Mouse (Mus musculus): ENCODE data around the gene Ttc17. TPM values are rescaled to one million over a fixed set of nuclear protein-coding genes. Genes with fewer than 3 reads are reported as not detected.
A peak's percentile ranks its signal among the peaks of the same experiment; 100 is the strongest.

Ttc17 gene
- total RNA-seq, 4 experiments from 2014 or later: 32.9 to 48.3 (median 40.9) TPM

DNA sequence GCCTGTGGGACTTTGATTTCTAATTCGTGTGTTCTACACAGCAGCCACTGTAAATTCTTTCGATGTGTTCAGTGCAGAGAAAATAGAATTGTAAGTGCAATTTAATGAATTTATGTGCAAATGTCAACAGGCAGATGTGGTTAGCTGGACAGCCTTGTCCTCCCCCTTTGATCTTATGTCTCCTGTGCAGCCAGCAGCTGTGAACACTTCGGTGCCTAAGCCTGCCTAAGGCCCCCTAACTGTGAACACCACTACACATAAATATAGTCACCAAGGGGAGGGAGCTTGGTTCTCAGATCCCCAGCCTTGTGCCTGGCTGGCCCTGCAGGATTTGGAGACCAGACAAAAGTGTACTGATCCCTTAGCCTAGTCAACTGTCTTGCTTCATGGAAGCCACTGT is 109.0 kb downstream of the Ttc17 start:
- DNase-seq (ENCODE audit: low spot score in 2 of 2): no peak

DNA sequence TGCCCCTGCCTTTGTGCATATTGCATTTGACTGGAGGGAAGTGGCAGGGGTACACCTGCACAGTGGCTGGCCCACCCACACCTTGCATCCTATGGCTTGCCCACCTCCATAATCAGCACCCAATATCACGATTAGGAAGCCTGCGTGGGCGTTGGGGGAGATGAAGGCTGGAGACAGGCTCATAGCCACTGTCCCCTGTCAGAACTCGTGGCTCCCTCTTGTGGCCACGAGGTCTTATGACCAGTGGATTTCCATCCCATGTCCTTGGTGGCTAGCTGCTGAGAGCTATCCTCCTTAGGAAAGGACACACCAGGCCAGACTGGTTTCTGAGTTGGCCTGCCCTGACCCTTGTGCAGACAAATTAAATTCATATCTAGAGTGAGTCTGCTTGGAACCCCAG is 116.0 kb downstream of the Ttc17 start:
- DNase-seq (ENCODE audit: low spot score in 2 of 2): peak; percentile 55 to 65

DNA sequence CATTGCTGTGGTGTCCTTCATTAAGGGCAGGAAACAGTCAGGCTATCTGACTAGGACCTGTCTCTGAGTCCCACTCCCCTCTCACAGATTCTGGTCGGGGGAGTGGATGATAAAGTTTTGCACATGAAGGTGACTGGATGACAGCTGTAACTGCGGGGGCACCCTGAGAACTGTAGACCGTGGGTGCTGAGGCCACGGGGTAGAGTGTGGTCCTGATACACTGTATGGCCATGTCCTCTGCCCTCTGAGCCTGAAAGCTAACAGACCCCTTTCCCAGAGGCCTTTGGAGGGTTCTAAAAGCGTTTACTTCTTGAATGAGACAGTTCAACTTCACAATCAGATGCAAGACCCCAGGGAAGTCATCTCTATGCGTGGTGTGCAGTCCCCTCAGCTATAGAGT is 116.8 kb downstream of the Ttc17 start:
- DNase-seq (ENCODE audit: low spot score in 2 of 2): no peak

DNA sequence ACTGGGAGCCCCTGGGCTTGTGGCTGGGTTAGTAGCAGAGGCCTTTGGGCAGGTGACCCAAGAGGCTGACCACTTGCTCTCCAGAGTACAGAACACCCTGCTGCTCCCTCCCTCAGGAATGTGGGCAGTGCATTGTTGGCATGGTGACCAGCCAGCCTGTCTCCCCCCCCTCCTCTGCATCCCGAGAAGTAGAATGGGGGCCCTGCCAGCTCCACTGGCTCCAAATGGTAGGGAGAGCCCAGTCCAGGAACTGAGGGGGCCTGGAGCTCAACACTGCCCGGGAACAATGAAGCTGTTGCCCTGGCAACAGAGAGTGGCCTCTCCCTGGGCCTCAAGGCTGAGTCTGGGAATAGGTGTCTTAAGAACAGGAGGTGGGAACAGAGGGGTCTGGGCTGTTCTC is 117.3 kb downstream of the Ttc17 start:
- DNase-seq (ENCODE audit: low spot score in 2 of 2): no peak

DNA sequence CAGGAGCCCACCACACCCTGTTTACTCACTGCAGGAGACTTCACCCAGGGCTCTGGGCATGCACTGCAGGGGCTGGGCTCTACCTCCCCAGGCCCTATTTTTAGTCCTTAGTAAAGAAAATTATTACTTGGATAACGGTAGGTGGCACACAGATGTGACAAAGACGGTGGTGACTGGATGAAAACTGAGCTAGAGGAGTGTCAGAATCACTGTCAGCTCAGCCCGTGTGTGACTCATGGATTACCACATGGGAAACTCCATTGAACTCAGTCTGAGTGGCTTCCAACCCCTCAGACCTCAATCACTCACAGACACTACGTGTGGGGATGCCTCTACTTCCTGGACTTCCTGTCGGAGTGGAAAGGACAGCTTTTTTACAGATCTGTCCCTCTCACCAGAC is 118.4 kb downstream of the Ttc17 start:
- no peak for DNase-seq (ENCODE audit: low spot score in 2 of 2)

DNA sequence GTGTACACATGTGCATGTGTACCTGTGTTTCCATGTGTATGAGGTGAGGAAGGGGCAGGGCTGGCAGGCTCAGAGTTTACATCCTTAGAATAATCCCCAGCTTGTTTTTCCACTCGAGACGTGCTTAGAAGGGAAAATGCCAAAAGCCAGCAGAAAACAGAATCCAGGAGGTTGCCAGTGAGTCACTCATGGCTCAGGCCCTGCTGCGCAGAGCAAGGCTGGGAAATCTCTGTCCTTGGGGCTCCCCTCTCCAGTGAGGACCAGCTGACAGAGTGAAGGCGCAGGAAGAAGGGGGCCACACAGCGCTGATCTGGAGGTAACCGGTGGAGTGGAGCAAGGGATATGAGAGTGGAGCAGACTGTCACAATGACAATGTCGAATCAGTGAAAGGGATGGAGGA is 119.1 kb downstream of the Ttc17 start:
- no peak for DNase-seq (ENCODE audit: low spot score in 2 of 2)

DNA sequence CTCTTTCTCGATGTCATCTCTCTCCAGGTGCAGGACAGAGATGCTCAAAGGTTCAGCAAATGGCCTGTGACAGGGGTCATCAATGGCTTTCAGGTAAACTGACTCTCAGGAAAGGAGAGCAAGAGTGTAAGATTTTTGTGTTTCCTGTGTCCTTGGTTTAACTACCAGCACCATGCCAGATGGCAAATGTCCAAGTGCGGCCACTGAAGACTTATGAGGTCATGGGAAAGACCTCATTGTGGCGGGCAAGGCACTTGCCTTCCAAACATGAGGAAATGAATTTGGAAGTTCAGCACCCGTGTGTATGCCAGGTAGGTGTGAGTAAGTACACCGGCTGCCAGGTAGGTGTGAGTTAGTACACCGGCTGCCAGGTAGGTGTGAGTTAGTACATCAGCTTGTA is 123.0 kb downstream of the Ttc17 start:
- DNase-seq (ENCODE audit: low spot score in 2 of 2): no peak

DNA sequence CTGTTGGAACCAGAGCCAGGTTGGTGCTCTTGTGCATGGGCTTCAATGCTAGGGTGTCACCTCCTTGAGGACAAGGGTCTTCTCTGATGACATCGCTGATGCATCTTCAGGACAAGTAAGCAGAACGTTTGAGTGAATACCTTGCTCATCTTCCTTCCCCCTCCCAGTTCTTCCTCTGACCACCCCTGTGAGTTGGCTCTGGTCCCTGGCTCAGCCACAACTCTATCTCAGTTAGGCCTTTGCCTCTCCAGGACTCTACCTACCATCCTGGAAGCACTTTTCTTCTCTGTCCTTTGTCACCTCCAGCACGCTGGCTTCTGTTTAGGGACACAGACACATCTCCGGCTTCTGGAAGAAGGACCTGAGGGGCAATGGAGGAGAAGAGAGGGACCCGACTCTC is 126.9 kb downstream of the Ttc17 start:
- no peak for DNase-seq (ENCODE audit: low spot score in 2 of 2)

DNA sequence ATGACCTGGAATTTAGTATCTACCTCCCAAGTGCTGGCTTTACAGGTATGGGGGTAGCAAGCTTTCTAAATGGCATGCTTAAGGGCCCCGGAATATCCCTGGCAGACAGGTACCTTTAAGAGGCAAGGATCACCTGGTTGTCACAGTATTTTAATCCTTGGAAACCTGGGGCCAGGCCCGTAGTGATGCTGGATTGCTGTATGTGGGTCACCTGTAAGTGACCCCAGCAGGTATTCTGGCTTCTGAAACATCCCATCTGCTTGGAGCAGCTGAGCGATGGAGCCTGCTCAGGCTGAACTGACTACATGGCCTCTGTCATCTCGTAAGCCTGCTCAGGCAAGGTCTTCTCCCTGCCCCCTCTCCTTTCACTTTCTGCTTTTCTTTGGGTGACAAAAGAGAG is 130.4 kb downstream of the Ttc17 start:
- DNase-seq (ENCODE audit: low spot score in 2 of 2): no peak

DNA sequence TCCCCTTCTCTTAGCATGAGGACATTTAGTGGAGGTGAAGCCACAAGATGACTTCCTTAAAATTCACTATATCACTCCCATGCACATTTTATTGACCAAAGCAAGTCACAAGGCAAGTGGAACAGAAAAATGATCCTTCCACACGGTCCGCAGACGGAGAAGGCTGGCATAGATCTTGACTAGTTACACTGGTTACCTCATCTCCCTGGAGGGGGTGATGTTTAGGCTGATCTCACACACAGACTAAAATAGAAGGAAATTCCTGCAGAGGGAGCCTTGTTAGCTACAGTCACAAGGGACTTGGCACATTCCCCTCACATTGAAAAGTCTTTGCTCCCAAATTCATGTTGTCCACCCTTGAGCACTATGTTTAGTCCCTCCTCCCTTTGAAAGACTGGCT is 130.8 kb downstream of the Ttc17 start:
- DNase-seq (ENCODE audit: low spot score in 2 of 2): no peak

DNA sequence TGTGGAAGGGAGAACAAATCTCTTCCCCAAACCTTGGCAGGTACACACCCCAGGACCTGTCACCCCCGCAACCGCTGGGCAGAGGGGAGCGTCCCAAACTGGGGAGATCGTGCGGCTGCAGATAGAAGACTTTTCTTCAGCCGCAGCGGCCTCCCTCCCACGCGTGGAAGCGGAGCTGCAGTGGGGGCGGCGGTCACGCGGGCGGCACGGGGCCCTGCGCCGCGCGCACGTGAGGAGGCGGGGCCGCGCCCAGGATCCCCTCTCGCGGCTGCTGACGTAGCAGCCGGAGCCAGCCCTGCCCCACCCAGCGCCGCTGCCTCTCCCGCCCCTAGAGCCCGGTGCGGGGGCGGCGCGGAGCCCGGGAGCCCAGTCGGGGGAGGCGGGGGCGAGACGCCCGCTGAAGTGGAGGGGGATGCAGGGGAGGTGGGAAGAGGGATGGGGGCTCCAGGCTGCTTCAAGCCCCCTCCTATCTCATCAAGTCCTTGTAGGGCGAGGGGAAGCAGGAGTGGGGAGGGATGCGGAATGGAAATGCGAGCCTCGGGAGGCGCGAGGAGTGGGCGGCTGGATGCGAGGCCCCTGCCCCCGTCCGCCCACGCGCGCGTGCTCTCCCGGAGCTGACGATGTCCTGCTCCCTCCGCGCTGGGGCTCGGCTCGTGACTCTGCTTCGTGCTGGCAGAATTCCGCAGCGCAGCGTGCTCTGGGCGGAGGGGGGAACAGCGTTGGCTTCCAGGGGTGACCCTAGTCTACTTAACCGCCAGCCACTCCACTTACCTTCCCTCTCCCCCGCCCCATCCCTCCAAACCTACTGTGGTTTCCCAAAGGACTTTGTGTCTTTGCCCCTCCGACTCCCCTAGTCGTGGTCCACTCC is 133.1 kb downstream of the Ttc17 start:
- DNase-seq (ENCODE audit: low spot score in 2 of 2): peak; percentile 73 to 86

DNA sequence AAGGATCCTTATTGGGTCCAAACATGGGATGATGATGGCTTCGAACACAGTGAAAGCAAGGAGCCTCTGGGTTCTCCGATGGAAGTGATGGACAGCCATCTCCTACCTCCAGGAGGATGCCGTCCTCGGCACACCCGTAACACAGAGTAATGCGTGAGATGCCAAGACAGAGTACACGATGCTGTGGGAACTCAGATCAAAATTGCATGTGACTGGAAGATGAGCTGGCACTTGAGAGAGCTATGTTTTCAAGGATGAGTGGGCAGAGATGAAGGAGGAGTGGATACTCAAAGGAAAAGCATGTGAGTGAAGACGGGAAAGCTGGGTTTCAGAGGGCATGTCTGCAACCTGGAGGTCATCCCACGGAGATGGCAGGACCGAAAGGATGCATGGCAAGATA is 135.3 kb downstream of the Ttc17 start:
- no peak for DNase-seq (ENCODE audit: low spot score in 2 of 2)

DNA sequence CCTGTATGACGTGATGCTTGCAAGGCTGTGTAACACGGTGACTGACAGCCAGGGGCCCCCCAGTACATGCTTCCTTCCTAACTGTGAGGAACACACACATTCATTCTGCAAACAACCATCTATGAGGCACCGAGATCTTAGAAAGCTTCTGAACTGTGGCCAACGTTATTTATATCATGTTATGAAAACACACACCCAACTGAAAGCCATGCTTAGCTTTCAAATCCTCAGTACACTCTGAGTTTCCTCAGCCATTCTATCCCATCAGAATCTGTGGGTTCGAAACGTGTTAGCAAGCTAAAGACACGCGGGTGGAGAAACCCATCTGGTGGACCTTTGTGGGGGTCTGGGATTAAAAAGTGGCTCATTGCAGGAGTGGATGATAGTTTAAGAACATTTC is 137.7 kb downstream of the Ttc17 start:
- no peak for DNase-seq (ENCODE audit: low spot score in 2 of 2)

DNA sequence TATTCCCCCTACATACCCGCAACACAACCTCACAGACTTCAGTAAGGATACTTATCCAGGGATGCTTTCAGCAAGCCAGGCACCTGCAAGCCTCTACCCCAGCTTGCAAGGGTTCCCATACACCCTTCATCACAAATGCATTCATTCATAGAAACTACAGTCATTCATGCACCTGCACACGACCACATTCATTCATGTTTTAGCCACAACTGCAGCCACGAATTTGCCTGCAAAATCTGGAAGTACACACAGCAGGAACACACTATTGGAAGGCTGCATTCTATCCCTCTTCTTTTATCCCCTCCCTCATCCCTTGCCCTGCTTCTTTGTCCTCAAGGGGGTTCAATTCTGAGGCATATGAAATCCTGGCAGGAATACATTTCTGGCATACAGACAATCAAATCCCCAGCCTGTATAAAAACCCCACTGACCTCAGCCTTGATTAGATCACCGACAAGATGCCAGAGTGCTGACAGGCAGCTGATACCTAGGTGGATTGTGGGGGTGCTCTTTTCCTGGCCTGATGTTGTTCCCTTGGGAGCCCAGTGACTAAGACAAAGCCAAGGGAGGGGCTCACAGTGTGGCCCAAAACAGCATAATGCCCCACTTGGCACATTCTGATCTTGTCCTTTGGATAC is 139.2 kb downstream of the Ttc17 start:
- no peak for DNase-seq (ENCODE audit: low spot score in 2 of 2)

DNA sequence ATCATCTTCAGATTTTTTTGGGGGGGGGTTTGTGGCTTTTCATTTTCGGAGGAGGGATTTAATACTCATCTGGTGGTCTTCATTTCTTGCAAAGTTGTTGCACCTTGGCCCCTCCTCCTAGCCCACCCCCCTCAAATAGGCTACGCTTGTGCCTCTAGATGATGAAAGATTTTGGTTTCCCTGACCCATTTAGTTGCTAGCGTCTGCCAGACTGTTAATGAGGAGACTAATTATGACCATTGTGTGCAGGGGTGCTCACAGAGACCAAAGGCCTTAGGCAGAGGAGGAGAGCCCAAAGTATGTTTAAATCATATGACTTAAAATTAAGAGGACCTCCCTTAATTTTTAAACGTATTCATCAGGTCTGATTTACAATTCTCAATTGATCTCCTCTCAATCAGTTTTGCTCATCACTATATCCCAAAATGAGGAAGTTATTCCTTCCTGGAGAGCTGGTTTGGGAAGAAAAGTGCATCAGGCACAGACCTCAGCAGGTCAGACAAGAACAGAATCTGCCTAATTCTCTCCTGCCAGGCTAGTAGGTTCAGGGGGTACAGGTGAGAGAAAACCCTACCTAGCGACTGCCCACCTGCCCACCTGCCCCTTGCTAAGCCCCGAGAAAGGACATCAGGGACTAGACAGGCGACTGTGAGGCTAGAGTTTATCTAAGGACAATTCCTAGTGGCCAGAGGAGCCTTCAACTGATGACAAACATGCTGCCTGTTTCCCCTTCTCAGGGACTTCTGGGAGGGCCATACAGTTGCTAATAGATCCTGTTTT is 139.9 kb downstream of the Ttc17 start:
- DNase-seq (ENCODE audit: low spot score in 2 of 2): no peak

DNA sequence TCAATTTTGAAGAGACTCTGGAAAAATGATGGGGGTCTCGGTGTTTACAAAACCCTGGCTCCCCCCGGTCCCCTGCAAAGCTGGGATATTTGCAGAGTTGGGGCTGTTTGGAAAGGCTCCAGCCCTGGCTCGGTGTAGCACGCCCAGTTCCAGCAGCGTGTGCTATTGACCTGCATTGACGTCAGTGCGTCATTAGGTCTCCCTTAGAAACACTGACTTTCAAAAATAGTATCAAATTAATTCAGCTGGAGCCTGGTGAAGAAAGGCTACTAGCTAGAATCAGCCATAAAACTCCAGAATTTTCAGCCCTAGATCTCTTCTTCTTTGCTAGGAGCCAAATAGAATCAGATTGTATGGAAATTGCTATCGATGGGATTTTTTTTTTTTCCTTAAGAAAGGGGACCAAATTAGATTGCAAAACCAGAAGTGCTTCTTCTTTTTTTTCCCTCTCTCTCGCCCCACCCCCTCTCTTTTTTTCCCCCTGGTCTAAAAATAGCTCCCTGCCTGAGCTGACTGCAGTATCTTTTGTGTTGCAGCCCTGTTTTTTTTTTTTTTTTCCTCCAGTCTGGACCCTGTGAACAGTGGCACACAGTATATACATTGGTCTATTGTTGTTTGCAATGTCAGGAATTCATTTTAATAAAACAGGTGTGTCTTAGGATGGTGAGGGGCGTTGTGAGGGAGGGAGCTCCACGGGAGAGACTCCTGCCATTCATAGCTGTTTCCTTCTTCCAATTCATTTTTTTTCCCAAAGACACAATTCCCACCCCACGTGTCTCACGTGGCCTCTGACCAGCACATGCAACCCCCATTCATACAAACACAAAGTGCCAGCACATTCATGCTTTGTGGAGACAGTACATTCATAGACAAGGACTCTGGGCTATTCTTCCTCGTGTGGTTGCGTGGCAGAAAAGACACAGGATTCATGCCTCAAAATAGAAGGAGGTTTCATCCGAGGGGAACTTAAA is 141.0 kb downstream of the Ttc17 start:
- no peak for DNase-seq (ENCODE audit: low spot score in 2 of 2)

DNA sequence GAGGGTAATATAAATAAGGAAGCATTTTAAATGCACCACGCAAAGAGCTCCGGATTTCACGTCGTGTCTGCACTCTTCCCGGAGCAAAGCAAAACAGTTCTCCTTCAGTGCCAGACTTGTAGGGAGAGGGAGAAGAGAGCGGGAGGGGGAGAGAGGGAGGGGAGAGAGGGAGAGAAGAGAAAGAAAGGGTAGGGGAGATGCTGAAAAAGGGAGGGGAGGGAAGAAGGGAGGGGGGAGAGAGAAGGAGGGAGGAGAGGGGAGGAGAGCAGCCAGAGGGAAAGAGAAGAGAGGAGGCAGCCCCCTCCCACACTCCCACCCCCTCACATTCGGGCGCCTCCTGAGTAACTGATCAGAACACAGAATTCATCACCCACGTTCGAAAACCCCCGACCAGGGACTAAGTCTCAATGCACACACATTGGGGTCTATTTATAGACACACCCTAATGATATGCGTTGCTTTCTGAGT is 141.8 kb downstream of the Ttc17 start:
- DNase-seq (ENCODE audit: low spot score in 2 of 2): no peak

DNA sequence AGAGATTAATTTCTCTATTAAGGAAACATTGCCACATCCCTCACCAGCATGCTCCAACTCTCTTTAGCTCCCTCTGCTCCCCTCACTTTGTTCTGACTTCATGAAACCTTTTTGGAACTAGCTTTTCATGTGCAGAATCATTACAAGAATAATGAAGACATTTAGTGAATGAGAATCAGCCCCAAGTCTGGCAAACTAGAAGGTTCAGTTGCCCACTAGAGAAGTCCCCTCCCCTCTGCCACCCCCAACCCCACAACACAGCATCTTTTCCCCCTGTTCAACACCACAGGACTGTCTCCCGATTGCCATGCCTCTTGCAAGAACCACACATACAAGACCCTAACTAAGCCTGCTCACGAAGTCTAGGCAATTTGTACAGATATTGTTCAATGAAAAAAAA is 142.5 kb downstream of the Ttc17 start:
- DNase-seq (ENCODE audit: low spot score in 2 of 2): no peak

DNA sequence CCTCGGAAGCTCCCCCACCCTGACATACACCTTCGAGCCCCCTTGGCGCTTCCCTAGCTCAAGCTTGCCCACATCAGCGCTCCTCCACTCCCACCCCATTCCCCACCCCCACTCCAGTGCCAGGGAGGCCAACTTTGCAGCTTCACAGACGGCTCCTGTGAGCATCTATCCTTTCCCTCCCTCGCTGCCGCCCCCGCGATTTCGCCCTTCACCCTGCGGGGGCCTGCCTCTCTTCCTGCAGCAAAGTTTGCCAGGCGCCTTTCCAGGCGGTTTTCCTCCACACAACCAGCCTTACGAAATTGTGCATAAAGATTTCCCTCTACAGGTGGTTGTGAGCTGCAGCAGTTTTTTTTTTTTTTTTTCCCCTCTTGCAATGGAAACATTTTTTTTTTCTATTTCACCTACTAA is 143.0 kb downstream of the Ttc17 start:
- DNase-seq (ENCODE audit: low spot score in 2 of 2): no peak

DNA sequence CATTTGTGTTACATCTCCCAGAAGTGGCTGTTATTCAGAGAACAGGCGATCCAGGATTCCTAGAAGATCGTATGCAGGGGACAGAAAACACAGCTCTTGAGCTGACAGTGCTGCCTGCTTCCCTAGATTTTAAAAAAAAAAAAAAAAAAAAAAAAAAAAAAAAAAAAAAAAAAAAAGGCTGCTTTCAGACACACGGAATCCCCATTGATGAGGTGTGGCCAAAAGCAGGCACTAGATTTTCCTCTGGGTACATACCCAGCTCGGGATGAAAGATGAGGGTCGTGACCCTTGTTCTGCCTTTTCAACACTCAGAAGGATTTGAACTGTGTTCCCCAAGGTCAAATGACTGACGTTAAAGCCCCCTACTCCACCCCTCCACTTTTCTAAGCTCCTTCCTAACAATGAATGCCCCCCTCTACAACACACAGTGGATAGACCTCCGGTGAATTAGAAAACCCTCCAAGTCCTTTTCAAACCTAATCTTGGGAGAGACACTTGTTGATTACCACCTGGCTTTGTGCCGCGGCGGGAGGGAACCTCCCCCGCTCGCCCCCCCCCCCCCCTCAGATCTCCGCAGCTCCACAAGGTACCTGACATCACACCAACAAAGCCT is 143.5 kb downstream of the Ttc17 start:
- no peak for DNase-seq (ENCODE audit: low spot score in 2 of 2)

DNA sequence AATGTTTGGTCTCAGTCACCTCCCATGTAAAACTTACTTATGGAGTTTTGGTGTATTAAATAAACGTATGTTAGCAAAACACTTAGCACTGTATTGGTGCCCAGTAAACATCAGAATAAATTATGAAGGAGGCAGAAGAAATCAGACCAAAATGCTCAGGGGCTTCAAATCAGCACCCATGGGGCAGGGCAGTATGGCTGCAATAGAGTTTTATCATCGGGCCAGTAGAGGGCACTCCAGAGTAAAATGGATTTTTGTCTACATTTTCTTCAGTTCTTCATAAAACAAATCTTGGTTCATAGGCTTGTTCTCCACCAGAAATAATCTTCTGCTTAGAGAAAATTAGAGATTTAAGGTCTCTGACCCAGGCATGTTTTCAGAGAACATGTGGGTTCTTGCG is 152.4 kb downstream of the Ttc17 start:
- no peak for DNase-seq (ENCODE audit: low spot score in 2 of 2)

All from left cerebral cortex, adult 8-10 months (tissue).